18 mouse cellular contexts compared by ENCODE assay signal in genomic region chr17:28135496-28135895, GRCm38 (mm10). TPM values are rescaled to one million over a fixed set of nuclear protein-coding genes. Genes with fewer than 3 reads are reported as not detected.
DNase-seq lines count a peak whose midpoint lies in the region; ATAC-seq and TF ChIP-seq lines count a peak whose summit lies in the region.
"Had no signal": no experiment of that assay in that cellular context is flagged by ENCODE, and none has a peak within 500 bp of the region (broad histone marks: within the 10 kb centered on the region; RNA-seq: fewer than 3 reads in every experiment).

No protein-coding gene starts in this region.

- 47% methylated on average over 3 of the region's 3 CpGs for WGBS in intestine, embryonic 16.5 days
- WGBS in forebrain, postnatal 0 days: 77% methylated on average over 3 of the region's 3 CpGs
- WGBS in hindbrain, embryonic 12.5 days: 77% methylated on average over 3 of the region's 3 CpGs
- 88% methylated on average over 3 of the region's 3 CpGs for WGBS in midbrain, postnatal 0 days

- peak; percentile 63 to 84 for DNase-seq in adrenal gland, adult (ENCODE audit: inconsistent age in 2 of 2, low spot score in 1 of 2)
- peak; percentile 80 for DNase-seq in adrenal gland, adult 2 months
- DNase-seq in adrenal gland, postnatal 10 days: peak; percentile 80
- peak; percentile 50 for DNase-seq in adrenal gland, postnatal 25 days
- no peak for DNase-seq in forebrain, postnatal 0 days
- DNase-seq in midbrain, postnatal 0 days (ENCODE audit: low spot score): no peak
- DNase-seq: cerebellum, adult 11-12 months; cerebellum, adult 2 months; cerebellum, adult 9-10 months; cerebellum, postnatal 25 days had no signal

- no peak overlapping the region for H3K4me3 ChIP-seq in intestine, embryonic 16.5 days (ENCODE audit: low read length)
- no peak overlapping the region for H3K4me3 ChIP-seq in forebrain, postnatal 0 days (ENCODE audit: low read depth, low read length)
- H3K4me3 ChIP-seq in hindbrain, embryonic 12.5 days: no peak overlapping the region
- H3K4me3 ChIP-seq in midbrain, postnatal 0 days (ENCODE audit: low read depth, low read length): no peak overlapping the region
- H3K4me3 ChIP-seq: embryonic facial prominence, embryonic 12.5 days; forebrain, embryonic 13.5 days; forebrain, embryonic 15.5 days had no signal

- no peaks in the 10 kb centered on the region for H3K36me3 ChIP-seq in intestine, embryonic 16.5 days (ENCODE audit: control insufficient read depth, insufficient read depth, low read length)
- H3K36me3 ChIP-seq in forebrain, postnatal 0 days (ENCODE audit: insufficient read depth): no peaks in the 10 kb centered on the region
- no peaks in the 10 kb centered on the region for H3K36me3 ChIP-seq in hindbrain, embryonic 12.5 days
- H3K36me3 ChIP-seq in midbrain, postnatal 0 days (ENCODE audit: insufficient read depth, low read length): no peaks in the 10 kb centered on the region
- H3K36me3 ChIP-seq: embryonic facial prominence, embryonic 10.5 days; embryonic facial prominence, embryonic 12.5 days; forebrain, embryonic 15.5 days had no signal

- no peaks in the 10 kb centered on the region for H3K4me1 ChIP-seq in intestine, embryonic 16.5 days (ENCODE audit: control insufficient read depth, insufficient read depth, low read length)
- H3K4me1 ChIP-seq in forebrain, postnatal 0 days (ENCODE audit: insufficient read depth): 0 out of 2 replicates have a peak, but pooled peaks cover 6% of the 10 kb centered on the region
- peaks cover 11% of the 10 kb centered on the region for H3K4me1 ChIP-seq in hindbrain, embryonic 12.5 days
- no peaks in the 10 kb centered on the region for H3K4me1 ChIP-seq in midbrain, postnatal 0 days (ENCODE audit: insufficient read depth, low read length)

- H3K9me3 ChIP-seq in intestine, embryonic 16.5 days (ENCODE audit: control insufficient read depth, low read length): no peaks in the 10 kb centered on the region
- H3K9me3 ChIP-seq in forebrain, postnatal 0 days (ENCODE audit: low read length): no peaks in the 10 kb centered on the region
- H3K9me3 ChIP-seq in hindbrain, embryonic 12.5 days (replicated peaks): no peaks in the 10 kb centered on the region
- H3K9me3 ChIP-seq in midbrain, postnatal 0 days (ENCODE audit: low read length): no peaks in the 10 kb centered on the region
- H3K9me3 ChIP-seq: embryonic facial prominence, embryonic 10.5 days; embryonic facial prominence, embryonic 12.5 days; forebrain, embryonic 13.5 days; forebrain, embryonic 15.5 days had no signal

- peaks cover 4% of the 10 kb centered on the region; the same call in 1 of the 2 replicates for H3K27me3 ChIP-seq in intestine, embryonic 16.5 days (replicated peaks; ENCODE audit: control insufficient read depth, insufficient read depth, low read length)
- no peaks in the 10 kb centered on the region for H3K27me3 ChIP-seq in forebrain, postnatal 0 days (ENCODE audit: insufficient read depth, low read length)
- 0 out of 2 replicates have a peak, but pooled peaks cover under 1% of the 10 kb centered on the region for H3K27me3 ChIP-seq in hindbrain, embryonic 12.5 days
- H3K27me3 ChIP-seq in midbrain, postnatal 0 days (ENCODE audit: insufficient read depth, low read length): no peaks in the 10 kb centered on the region
- H3K27me3 ChIP-seq: forebrain, embryonic 15.5 days had no signal

- TF ChIP-seq CTCF in forebrain, postnatal 0 days (IDR thresholded peaks at IDR 0.05; ENCODE audit: low read depth): no peak
- no peak for TF ChIP-seq CTCF in midbrain, postnatal 0 days (IDR thresholded peaks at IDR 0.05)

- no peak overlapping the region for H3K9ac ChIP-seq in intestine, embryonic 16.5 days (ENCODE audit: low read depth, low read length)
- H3K9ac ChIP-seq in forebrain, postnatal 0 days: no peak overlapping the region
- no peak overlapping the region for H3K9ac ChIP-seq in hindbrain, embryonic 12.5 days
- H3K9ac ChIP-seq in midbrain, postnatal 0 days (replicated peaks; ENCODE audit: low read length, poor library complexity, severe bottlenecking): no peak overlapping the region
- H3K9ac ChIP-seq: embryonic facial prominence, embryonic 12.5 days; forebrain, embryonic 13.5 days; forebrain, embryonic 15.5 days had no signal

- no peak for ATAC-seq in intestine, embryonic 16.5 days
- no peak for ATAC-seq in forebrain, postnatal 0 days
- ATAC-seq in hindbrain, embryonic 12.5 days (ENCODE audit: low FRiP score): no peak
- no peak for ATAC-seq in midbrain, postnatal 0 days (ENCODE audit: low FRiP score)
- ATAC-seq: forebrain, embryonic 13.5 days; forebrain, embryonic 15.5 days had no signal

- no peak overlapping the region for H3K27ac ChIP-seq in intestine, embryonic 16.5 days (ENCODE audit: low read length)
- no peak overlapping the region for H3K27ac ChIP-seq in forebrain, postnatal 0 days (ENCODE audit: low read depth, low read length)
- H3K27ac ChIP-seq in hindbrain, embryonic 12.5 days: no peak overlapping the region
- no peak overlapping the region for H3K27ac ChIP-seq in midbrain, postnatal 0 days (ENCODE audit: low read depth, low read length)
- H3K27ac ChIP-seq: embryonic facial prominence, embryonic 12.5 days; forebrain, embryonic 13.5 days; forebrain, embryonic 15.5 days had no signal

- H3K4me2 ChIP-seq in intestine, embryonic 16.5 days (ENCODE audit: low read depth, low read length): no peak overlapping the region
- H3K4me2 ChIP-seq in forebrain, postnatal 0 days (ENCODE audit: low read depth): no peak overlapping the region
- no peak overlapping the region for H3K4me2 ChIP-seq in hindbrain, embryonic 12.5 days (replicated peaks)
- no peak overlapping the region for H3K4me2 ChIP-seq in midbrain, postnatal 0 days (ENCODE audit: low read depth, low read length, poor library complexity, severe bottlenecking)
- H3K4me2 ChIP-seq: embryonic facial prominence, embryonic 12.5 days; forebrain, embryonic 13.5 days; forebrain, embryonic 15.5 days had no signal

RNA-seq across cellular contexts. Expression of gene Scube3, which starts 6.4 kb away (rescaled TPM):
- total RNA-seq in adrenal gland, adult 2 months (2021): 10 to 100 TPM in 1 of 2 experiments, 1 to 10 TPM in 1; 9.8 to 16.7 TPM
- 28.1 and 33.1 TPM in 2 replicates for polyA plus RNA-seq in adrenal gland, adult 2 months (2012; rRNA removed)
- total RNA-seq in adrenal gland, postnatal 10 days (2021): 10 to 100 TPM; 14.4 to 15.2 TPM
- total RNA-seq in adrenal gland, postnatal 25 days (2021): 23.1 and 28.0 TPM in 2 replicates
- polyA plus RNA-seq in intestine, embryonic 16.5 days (2015; fragmentation: Nextera tagmentation; extraction: Ambion mirVana): 1.0 and 1.1 TPM in 2 replicates
- 16.3 and 16.7 TPM in 2 replicates for total RNA-seq in forebrain, postnatal 0 days (2014; rRNA removed)
- polyA plus RNA-seq in forebrain, postnatal 0 days (2015; fragmentation: Nextera tagmentation; extraction: Ambion mirVana): 3.1 and 3.2 TPM in 2 replicates
- 11.1 and 12.4 TPM in 2 replicates for polyA plus RNA-seq in hindbrain, embryonic 12.5 days (2016; fragmentation: Nextera tagmentation; extraction: Ambion mirVana)
- total RNA-seq in midbrain, postnatal 0 days (2014; rRNA removed): 19.9 and 24.7 TPM in 2 replicates
- 3.1 and 3.9 TPM in 2 replicates for polyA plus RNA-seq in midbrain, postnatal 0 days (2015; fragmentation: Nextera tagmentation; extraction: Ambion mirVana)

RNA-seq across cellular contexts. Expression of gene Zfp523, which starts 41.4 kb away (rescaled TPM):
- 10 to 100 TPM; 31.3 to 39.2 TPM for total RNA-seq in adrenal gland, adult 2 months (2021)
- 118 and 122 TPM in 2 replicates for polyA plus RNA-seq in adrenal gland, adult 2 months (2012; rRNA removed)
- 10 to 100 TPM; 31.3 to 39.3 TPM for total RNA-seq in adrenal gland, postnatal 10 days (2021)
- 41.5 and 45.5 TPM in 2 replicates for total RNA-seq in adrenal gland, postnatal 25 days (2021)
- polyA plus RNA-seq in intestine, embryonic 16.5 days (2015; fragmentation: Nextera tagmentation; extraction: Ambion mirVana): 22.1 and 23.7 TPM in 2 replicates
- 57.7 and 72.4 TPM in 2 replicates for total RNA-seq in forebrain, postnatal 0 days (2014; rRNA removed)
- polyA plus RNA-seq in forebrain, postnatal 0 days (2015; fragmentation: Nextera tagmentation; extraction: Ambion mirVana): 36.5 and 41.1 TPM in 2 replicates
- polyA plus RNA-seq in hindbrain, embryonic 12.5 days (2016; fragmentation: Nextera tagmentation; extraction: Ambion mirVana): 50.0 and 50.6 TPM in 2 replicates
- total RNA-seq in midbrain, postnatal 0 days (2014; rRNA removed): 65.4 and 81.7 TPM in 2 replicates
- 38.7 and 40.0 TPM in 2 replicates for polyA plus RNA-seq in midbrain, postnatal 0 days (2015; fragmentation: Nextera tagmentation; extraction: Ambion mirVana)

RNA-seq across cellular contexts. Expression of gene Tcp11, which starts 55.1 kb away (rescaled TPM):
- total RNA-seq in adrenal gland, adult 2 months (2021): under 1 TPM in 1 of 2 experiments, not detected in 1; 0.24 TPM
- 0.08 TPM in 1 of 2 replicates, not detected in the other for polyA plus RNA-seq in adrenal gland, adult 2 months (2012; rRNA removed)
- total RNA-seq in adrenal gland, postnatal 10 days (2021): under 1 TPM; 0.24 to 0.57 TPM
- not detected in 2 replicates for total RNA-seq in adrenal gland, postnatal 25 days (2021)
- polyA plus RNA-seq in intestine, embryonic 16.5 days (2015; fragmentation: Nextera tagmentation; extraction: Ambion mirVana): 1.6 TPM in 2 replicates
- total RNA-seq in forebrain, postnatal 0 days (2014; rRNA removed): 4.3 and 7.2 TPM in 2 replicates
- 1.7 and 2.9 TPM in 2 replicates for polyA plus RNA-seq in forebrain, postnatal 0 days (2015; fragmentation: Nextera tagmentation; extraction: Ambion mirVana)
- polyA plus RNA-seq in hindbrain, embryonic 12.5 days (2016; fragmentation: Nextera tagmentation; extraction: Ambion mirVana): 1.9 and 2.6 TPM in 2 replicates
- 4.1 and 8.2 TPM in 2 replicates for total RNA-seq in midbrain, postnatal 0 days (2014; rRNA removed)
- polyA plus RNA-seq in midbrain, postnatal 0 days (2015; fragmentation: Nextera tagmentation; extraction: Ambion mirVana): 2.3 and 2.5 TPM in 2 replicates
- total RNA-seq: adrenal gland, adult 18-20 months had no signal
- polyA plus RNA-seq: C2C12 had no signal

Comparison
In these comparisons a context has a peak if more than half of its experiments do, and no peak if none do; other contexts are left out.
1. DNase-seq: peak in adrenal gland, adult (2 of 2), adrenal gland, adult 2 months (single experiment), adrenal gland, postnatal 10 days (single experiment) and adrenal gland, postnatal 25 days (single experiment); none in forebrain, postnatal 0 days (single experiment) and midbrain, postnatal 0 days (single experiment).